Mouse (Mus musculus) embryo, embryonic 9.5 days (tissue): ENCODE measurements around the gene Pcsk1.
A peak's percentile ranks its signal among the peaks of the same experiment; 100 is the strongest.

Experiments used
- DNase-seq: peaks from one replicate; pipeline ENCODE4 v3.0.0-alpha.2; 2017; ENCODE audit errors: extremely low spot score

Gene Pcsk1

DNA sequence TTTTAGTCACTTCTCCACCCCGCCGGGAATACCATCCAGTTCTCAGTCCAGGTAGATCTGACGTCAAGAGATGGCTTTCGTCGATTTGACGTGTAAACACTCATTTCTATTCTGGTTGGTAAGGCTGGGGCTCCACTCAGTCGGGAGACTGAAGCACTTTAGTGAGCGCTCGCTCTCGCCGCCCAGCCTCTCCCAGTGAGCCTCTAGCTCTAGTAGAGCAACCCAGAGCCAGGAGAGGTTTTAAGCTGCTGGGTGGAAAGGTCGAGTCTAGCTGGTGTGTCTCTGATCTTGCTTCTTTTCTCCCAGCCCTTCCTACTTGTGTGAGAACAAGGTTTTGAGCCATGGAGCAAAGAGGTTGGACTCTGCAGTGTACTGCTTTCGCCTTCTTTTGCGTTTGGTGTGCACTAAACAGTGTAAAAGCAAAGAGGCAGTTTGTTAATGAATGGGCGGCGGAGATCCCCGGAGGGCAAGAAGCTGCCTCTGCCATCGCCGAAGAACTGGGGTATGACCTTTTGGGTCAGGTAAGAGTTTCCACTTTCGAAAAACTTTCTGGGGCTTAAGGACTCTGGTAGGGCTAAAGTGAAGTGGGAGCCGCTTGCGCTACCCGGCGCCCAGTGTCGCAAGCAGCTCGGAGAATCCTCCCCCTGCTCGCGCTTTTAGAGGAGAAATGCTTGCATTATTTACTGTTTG is at the start of gene Pcsk1:
TSS of gene Pcsk1 (plus strand) at position 106 of the 690 bp plus-strand sequence.
- DNase-seq: peak; percentile 48

DNA sequence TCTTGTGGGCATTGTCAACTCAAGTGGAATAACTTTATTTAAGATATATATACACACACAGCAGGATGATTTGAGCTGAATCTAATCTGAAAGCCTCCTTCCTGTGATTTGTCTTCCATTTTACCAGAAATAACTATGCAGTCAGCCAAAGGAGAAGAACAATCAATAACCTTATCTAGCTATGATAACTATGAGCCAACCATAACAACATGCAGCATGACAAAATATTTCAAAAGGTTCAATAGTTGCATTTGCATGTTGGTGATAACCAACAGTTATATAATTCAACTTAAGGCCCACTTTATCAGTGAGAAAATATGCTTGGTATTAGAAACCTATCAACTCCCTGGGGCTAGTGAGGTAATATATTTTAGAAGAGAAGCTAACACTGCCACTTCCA is 30.8 kb upstream of the Pcsk1 start:
- no peak for DNase-seq

DNA sequence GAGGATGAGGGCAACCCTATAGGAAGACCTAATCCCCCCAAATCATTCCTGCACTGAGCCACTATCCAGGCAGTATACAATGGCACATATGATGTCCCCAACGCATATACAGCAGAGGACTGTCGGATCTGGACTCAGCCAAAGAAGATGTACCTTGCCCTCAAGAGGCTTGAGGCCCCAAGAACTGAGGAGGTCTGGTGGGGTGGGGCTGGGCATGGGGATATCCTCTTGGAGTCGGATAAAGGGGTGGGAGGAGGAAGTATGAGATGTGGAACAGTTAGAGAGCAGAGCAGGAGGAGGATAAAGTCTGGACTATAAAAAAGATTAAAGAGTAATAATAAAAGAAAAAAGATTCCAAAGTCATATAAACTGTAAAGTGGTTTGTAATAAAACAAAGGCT is 25.7 kb upstream of the Pcsk1 start:
- DNase-seq: no peak

DNA sequence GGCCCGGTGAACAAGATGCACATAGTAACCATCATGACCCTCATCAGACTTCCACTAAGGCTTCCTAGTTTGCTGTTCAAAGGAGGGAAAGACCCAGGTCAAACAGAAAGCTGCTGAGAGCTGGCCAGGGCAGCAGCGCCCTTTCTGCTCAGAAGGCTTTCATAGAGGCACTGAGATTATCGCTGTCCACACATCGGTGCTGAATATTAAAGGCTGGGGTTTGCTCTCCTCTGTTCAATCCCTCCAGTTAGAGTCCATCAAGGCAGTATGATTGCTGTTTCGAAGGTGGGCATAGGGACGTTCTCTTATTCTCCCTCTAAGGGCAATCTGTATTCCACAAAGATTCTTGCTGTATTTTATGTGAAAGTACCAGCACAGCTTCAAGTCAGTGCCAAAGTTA is 1.0 kb upstream of the Pcsk1 start:
- DNase-seq: peak; percentile 50

DNA sequence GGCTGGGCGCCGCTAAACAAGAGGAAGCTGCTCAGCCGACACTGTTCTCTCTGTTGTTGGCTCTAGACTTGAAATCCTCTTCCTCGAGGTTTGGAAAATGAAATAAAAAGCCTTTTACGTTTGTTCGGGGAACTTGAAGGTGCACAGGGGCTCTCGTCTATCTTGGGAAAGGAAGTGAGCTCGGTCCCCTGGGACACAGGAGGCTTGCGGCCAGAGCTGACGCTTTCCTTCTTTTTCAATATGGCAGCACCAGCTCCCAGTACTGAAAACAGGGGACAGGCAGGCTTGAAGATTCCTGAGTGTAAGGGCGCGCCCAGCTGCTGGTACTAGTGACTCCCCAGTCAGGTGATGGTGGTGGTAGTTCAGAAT is 769 bp downstream of the Pcsk1 start:
- DNase-seq: no peak

DNA sequence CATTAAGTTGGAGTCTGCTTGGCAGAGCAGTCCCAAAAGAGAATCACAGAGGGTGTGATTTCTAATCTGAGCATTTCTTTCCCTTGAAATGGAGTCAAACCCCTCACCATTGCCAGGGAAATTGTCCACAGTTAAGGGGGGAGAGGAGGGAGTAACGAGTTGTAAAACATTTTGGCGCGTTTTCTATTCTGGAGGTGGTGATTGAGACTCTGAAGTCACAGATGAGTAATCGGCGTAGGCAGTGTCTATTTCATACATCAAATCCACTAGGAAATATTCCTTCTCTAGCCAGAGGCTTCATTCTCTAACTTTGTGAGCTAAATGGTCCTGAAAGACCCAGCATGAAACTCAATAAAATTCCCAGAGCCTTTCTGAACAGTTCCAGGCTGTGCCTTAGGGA is 1.4 kb downstream of the Pcsk1 start:
- no peak for DNase-seq

DNA sequence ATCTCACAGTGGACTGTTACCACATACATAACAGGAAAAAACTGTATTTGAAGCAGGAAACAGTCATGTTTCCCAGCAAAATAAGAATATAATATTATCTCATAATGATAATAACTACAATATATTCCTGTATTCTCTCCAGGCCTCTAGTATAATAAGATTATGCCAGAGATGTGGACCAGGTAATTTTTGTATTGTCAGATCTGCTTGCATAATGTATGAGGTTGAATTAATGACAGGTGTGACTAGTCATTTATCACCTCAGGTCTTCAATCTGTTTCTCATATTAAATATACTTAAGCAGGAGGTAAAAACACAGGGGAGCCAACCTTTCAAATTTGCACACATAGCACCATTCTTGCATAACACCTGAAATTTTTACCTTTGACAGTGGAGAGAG is 5.9 kb downstream of the Pcsk1 start:
- no peak for DNase-seq

DNA sequence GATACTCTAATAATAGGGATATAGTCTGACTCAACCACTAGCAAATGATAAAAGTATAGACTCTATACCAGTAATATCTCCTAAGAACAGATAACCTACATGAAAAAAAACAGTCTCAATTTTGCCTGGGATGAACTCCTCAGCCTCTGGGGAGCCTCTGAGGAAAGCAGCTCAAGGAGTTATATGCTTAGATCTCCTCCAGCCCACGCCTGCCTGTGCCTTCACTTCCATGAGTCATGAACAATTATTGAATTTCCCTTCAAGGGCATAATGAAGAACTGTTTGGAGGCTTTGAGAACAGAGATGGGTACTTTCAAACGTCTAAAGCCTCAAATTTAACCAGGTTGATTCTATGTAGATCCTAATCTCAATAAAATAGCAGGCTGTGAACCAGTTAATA is 23.5 kb downstream of the Pcsk1 start:
- DNase-seq: no peak

DNA sequence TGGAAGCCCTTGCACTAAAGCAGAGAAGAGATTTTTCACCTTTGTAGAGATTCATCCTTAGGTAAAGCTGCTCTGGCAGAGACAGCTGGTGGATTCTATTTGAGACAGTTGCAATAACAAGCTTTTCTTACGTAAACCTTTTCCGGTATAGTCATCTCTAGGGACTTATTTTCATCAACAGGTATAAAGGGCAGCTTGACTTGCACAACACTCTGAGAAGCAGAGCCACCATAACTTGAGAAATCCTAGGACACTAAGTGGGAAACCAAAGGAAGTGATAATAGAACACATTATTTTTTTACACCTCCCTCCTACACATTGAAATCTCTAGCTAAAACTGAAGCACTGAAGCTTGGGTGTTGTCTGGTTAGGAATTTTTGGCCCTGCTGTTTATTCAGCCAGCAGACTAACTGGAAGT is 24.4 kb downstream of the Pcsk1 start:
- no peak for DNase-seq

DNA sequence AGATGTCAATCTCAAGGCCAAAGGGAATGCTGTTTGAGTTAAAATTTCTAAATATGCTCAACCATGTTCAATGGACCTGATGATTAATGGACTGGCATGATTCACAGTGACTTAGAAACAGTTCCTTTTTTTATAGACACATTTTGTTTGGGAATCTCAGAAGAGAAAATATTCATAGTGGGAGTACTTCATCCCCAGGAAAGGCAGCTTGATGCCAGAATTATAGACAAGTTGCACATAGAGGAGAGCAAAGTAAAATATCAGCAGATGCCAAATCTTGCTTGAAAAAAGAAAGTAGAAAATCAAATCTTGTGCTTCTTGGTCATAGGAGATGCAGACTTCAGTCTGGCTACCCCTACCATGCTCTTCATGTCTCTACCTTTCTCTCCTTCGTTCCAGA is 25.2 kb downstream of the Pcsk1 start:
- DNase-seq: no peak

DNA sequence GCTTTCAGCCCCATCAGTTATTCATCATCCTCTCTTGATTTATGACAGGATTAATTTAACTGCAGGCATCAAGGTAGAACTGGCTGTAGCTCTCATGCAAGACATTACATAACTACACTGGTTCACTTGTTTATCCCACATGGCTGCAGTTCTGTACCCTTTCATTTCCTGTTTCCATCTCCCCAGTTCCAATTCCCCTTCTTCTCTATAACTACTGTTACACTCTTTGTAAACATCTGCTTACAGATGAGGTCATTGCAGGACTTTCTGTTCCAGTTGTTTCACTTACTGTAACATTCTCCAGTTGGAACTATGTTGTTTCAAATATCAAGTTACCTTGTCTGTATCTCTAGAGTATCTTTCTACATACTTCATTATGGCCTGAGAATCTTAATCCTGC is 46.2 kb downstream of the Pcsk1 start:
- no peak for DNase-seq

DNA sequence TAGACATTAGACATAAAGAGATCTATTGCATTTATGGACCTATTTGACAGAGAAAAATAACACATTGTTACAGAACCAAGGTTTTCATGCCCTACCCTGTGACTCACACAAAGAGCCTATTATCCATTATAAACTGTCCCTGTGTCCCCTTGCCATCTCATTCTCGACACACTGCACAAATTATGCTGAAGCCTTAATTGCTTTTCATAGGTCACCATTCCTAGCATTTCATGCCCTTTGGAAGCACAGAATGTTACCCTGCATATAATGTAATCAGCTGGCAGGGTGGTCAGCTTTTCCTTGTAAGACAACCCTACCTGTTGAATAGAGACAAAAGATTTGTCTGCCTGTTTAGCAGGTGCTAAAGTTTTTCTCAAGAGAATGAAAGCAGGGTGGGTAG is 71.0 kb downstream of the Pcsk1 start:
- DNase-seq: no peak

DNA sequence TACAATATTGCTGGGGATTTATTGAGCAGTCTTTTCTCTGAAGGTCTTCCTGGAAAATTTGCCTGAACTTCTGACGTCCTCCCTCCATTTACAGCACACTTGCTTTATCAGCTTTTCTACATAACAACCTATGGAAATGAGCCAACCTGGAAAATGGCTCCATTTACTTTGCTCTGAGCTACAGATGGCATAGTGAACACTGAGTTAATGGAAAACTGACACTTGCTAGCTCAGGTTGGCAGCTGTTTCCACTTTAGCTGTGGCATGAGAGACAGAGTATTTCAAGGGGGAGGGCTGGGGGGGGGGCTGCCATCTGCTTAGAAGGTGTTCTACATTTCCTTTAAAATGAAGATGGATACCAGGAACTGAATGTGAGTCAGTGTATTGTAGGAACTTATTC is 73.8 kb downstream of the Pcsk1 start:
- DNase-seq: no peak
